In the genomic region with DNA sequence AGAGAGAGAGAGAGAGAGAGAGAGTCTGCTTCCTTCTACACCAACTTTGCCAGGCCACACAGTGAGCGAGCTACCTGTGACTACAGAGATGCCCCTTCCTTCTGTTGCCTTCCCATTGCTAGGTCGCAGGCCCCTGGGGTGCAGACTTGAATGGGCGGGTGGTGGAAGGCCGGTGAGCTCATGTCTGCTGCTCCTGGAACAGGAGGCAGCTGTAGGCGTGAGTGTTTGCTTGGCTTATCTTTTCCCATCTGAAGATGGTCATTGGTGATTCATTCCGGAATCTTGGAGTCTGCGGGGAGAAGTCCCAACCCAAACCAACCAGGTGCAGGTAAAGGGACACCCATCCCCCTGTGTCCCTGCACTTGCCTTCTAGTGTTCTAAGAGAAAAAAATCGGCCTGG, we compare ENCODE assay signal across 26 mouse cellular contexts. TPM values are rescaled to one million over a fixed set of nuclear protein-coding genes. Genes with fewer than 3 reads are reported as not detected.
DNase-seq lines count a peak whose midpoint lies in the region; ATAC-seq and TF ChIP-seq lines count a peak whose summit lies in the region.
"Had no signal": no experiment of that assay in that cellular context is flagged by ENCODE, and none has a peak within 500 bp of the region (broad histone marks: within the 10 kb centered on the region; RNA-seq: fewer than 3 reads in every experiment).

No protein-coding gene starts in this region.

- no peak for TF ChIP-seq CTCF in lung, postnatal 0 days (IDR thresholded peaks at IDR 0.05)

- peak; percentile 35 for DNase-seq in lung, postnatal 0 days (ENCODE audit: low spot score)
- DNase-seq in lung, postnatal 25 days (ENCODE audit: low spot score) = no peak
- peak; percentile 29 for DNase-seq in ZHBTc4 (ENCODE audit: low read depth, low spot score)
- DNase-seq in yolk sac, embryonic 10.5 days (ENCODE audit: low spot score) = peak; percentile 50
- no peak for DNase-seq in midbrain, embryonic 10.5 days (ENCODE audit: low spot score)
- no peak for DNase-seq in cerebellum, adult 11 months
- DNase-seq: adrenal gland, adult 2 months; adrenal gland, postnatal 10 days; adrenal gland, postnatal 25 days; B cell, adult 2 months; cerebellum, adult 18-20 months; cerebellum, adult 8-10 months; cerebellum, adult 9-11 months; cerebellum, postnatal 14 days; cerebellum, postnatal 36 days; embryo, embryonic 11 days had no signal

- no peaks in the 10 kb centered on the region for H3K27me3 ChIP-seq in intestine, embryonic 16.5 days (replicated peaks; ENCODE audit: control insufficient read depth, insufficient read depth, low read length)
- no peaks in the 10 kb centered on the region for H3K27me3 ChIP-seq in intestine, embryonic 15.5 days (replicated peaks)
- no peaks in the 10 kb centered on the region for H3K27me3 ChIP-seq in lung, postnatal 0 days (replicated peaks; ENCODE audit: insufficient read depth, low read length)
- no peaks in the 10 kb centered on the region for H3K27me3 ChIP-seq in midbrain, embryonic 10.5 days (ENCODE audit: low read depth, poor library complexity, severe bottlenecking)
- H3K27me3 ChIP-seq: embryonic facial prominence, embryonic 13.5 days; embryonic facial prominence, embryonic 15.5 days; forebrain, embryonic 12.5 days had no signal

- no peaks in the 10 kb centered on the region for H3K9me3 ChIP-seq in intestine, embryonic 16.5 days (ENCODE audit: control insufficient read depth, low read length)
- no peaks in the 10 kb centered on the region for H3K9me3 ChIP-seq in intestine, embryonic 15.5 days
- no peaks in the 10 kb centered on the region for H3K9me3 ChIP-seq in lung, postnatal 0 days (ENCODE audit: low read length)
- H3K9me3 ChIP-seq in midbrain, embryonic 10.5 days (replicated peaks) = no peaks in the 10 kb centered on the region
- H3K9me3 ChIP-seq: embryonic facial prominence, embryonic 13.5 days; embryonic facial prominence, embryonic 15.5 days; forebrain, embryonic 10.5 days; forebrain, embryonic 12.5 days had no signal

- no peak for TF ChIP-seq EP300 in lung, postnatal 0 days (IDR thresholded peaks at IDR 0.05)

- H3K9ac ChIP-seq in intestine, embryonic 16.5 days (ENCODE audit: low read depth, low read length) = no peak overlapping the region
- H3K9ac ChIP-seq in intestine, embryonic 15.5 days = no peak overlapping the region
- no peak overlapping the region for H3K9ac ChIP-seq in lung, postnatal 0 days (replicated peaks; ENCODE audit: low read depth)
- H3K9ac ChIP-seq: embryonic facial prominence, embryonic 13.5 days; embryonic facial prominence, embryonic 15.5 days; forebrain, embryonic 12.5 days had no signal

- H3K4me3 ChIP-seq in intestine, embryonic 16.5 days (ENCODE audit: low read length) = no peak overlapping the region
- H3K4me3 ChIP-seq in intestine, embryonic 15.5 days (replicated peaks) = no peak overlapping the region
- H3K4me3 ChIP-seq in lung, postnatal 0 days (ENCODE audit: low read depth, low read length) = no peak overlapping the region
- H3K4me3 ChIP-seq in midbrain, embryonic 10.5 days = no peak overlapping the region
- H3K4me3 ChIP-seq: embryonic facial prominence, embryonic 13.5 days; embryonic facial prominence, embryonic 15.5 days; erythroblast, embryonic 14.5 days; forebrain, embryonic 10.5 days; forebrain, embryonic 12.5 days had no signal

- 50% methylated on average over 8 of the region's 8 CpGs for WGBS in intestine, embryonic 16.5 days
- WGBS in intestine, embryonic 15.5 days = 55% methylated on average over 8 of the region's 8 CpGs
- 41% methylated on average over 8 of the region's 8 CpGs for WGBS in lung, postnatal 0 days
- WGBS in midbrain, embryonic 10.5 days = 60% methylated on average over 8 of the region's 8 CpGs

- peak; percentile 15; the same call in 1 of the 2 replicates for ATAC-seq in intestine, embryonic 16.5 days
- ATAC-seq in intestine, embryonic 15.5 days = no peak
- peak; percentile 53 for ATAC-seq in lung, postnatal 0 days
- ATAC-seq: CD4-positive, CD25-positive, alpha-beta regulatory T cell, adult 4 months; forebrain, embryonic 14.5 days; forebrain, embryonic 16.5 days had no signal

- H3K4me2 ChIP-seq in intestine, embryonic 16.5 days (ENCODE audit: low read depth, low read length) = no peak overlapping the region
- H3K4me2 ChIP-seq in intestine, embryonic 15.5 days (replicated peaks) = no peak overlapping the region
- H3K4me2 ChIP-seq in lung, postnatal 0 days (replicated peaks; ENCODE audit: low read depth, low read length) = no peak overlapping the region
- H3K4me2 ChIP-seq: embryonic facial prominence, embryonic 13.5 days; embryonic facial prominence, embryonic 15.5 days; forebrain, embryonic 12.5 days had no signal

- no peaks in the 10 kb centered on the region for H3K36me3 ChIP-seq in intestine, embryonic 16.5 days (ENCODE audit: control insufficient read depth, insufficient read depth, low read length)
- H3K36me3 ChIP-seq in intestine, embryonic 15.5 days = no peaks in the 10 kb centered on the region
- H3K36me3 ChIP-seq in lung, postnatal 0 days (ENCODE audit: insufficient read depth, low read length) = no peaks in the 10 kb centered on the region
- H3K36me3 ChIP-seq in midbrain, embryonic 10.5 days = no peaks in the 10 kb centered on the region
- H3K36me3 ChIP-seq: embryonic facial prominence, embryonic 13.5 days; embryonic facial prominence, embryonic 15.5 days; forebrain, embryonic 10.5 days; forebrain, embryonic 12.5 days had no signal

- no peak overlapping the region for H3K27ac ChIP-seq in intestine, embryonic 16.5 days (ENCODE audit: low read length)
- no peak overlapping the region for H3K27ac ChIP-seq in intestine, embryonic 15.5 days
- H3K27ac ChIP-seq in lung, postnatal 0 days (ENCODE audit: low read length) = no peak overlapping the region
- no peak overlapping the region for H3K27ac ChIP-seq in midbrain, embryonic 10.5 days (replicated peaks)
- H3K27ac ChIP-seq: embryonic facial prominence, embryonic 13.5 days; embryonic facial prominence, embryonic 15.5 days; forebrain, embryonic 10.5 days; forebrain, embryonic 12.5 days had no signal

- peaks cover 7% of the 10 kb centered on the region; the same call in 1 of the 2 replicates for H3K4me1 ChIP-seq in intestine, embryonic 16.5 days (ENCODE audit: control insufficient read depth, insufficient read depth, low read length)
- H3K4me1 ChIP-seq in intestine, embryonic 15.5 days (replicated peaks) = 0 out of 2 replicates have a peak, but pooled peaks cover 8% of the 10 kb centered on the region
- H3K4me1 ChIP-seq in lung, postnatal 0 days (ENCODE audit: insufficient read depth, low read depth, low read length) = peaks cover 8% of the 10 kb centered on the region; the same call in 1 of the 2 replicates
- peaks cover 7% of the 10 kb centered on the region for H3K4me1 ChIP-seq in midbrain, embryonic 10.5 days
- H3K4me1 ChIP-seq: forebrain, embryonic 12.5 days had no signal

RNA-seq across cellular contexts. Expression of gene Slco2a1, which starts 40.5 kb away (rescaled TPM):
- 15.2 and 18.8 TPM in 2 replicates for polyA plus RNA-seq in intestine, embryonic 16.5 days (2015; fragmentation: Nextera tagmentation; extraction: Ambion mirVana)
- 11.3 and 11.7 TPM in 2 replicates for polyA plus RNA-seq in intestine, embryonic 15.5 days (2015; fragmentation: Nextera tagmentation; extraction: Ambion mirVana)
- 68.9 and 70.0 TPM in 2 replicates for polyA plus RNA-seq in lung, postnatal 0 days (2015; fragmentation: Nextera tagmentation; extraction: Ambion mirVana)
- polyA plus RNA-seq in midbrain, embryonic 10.5 days (2016; fragmentation: Nextera tagmentation; extraction: Ambion mirVana) = 0.17 and 0.25 TPM in 2 replicates

Comparison
In these comparisons a context has a peak if more than half of its experiments do, and no peak if none do; other contexts are left out.
1. DNase-seq: peak in lung, postnatal 0 days (single experiment), ZHBTc4 (single experiment) and yolk sac, embryonic 10.5 days (single experiment); none in lung, postnatal 25 days (single experiment), midbrain, embryonic 10.5 days (single experiment) and cerebellum, adult 11 months (single experiment).